Mouse (Mus musculus): ENCODE data around the gene Cript. TPM values are rescaled to one million over a fixed set of nuclear protein-coding genes. Genes with fewer than 3 reads are reported as not detected.
"Not testable (repeated sequence)": the region's sequence is repeated elsewhere in the genome, so short reads cannot be mapped to it uniquely, and the experiment has no call there.

Gene Cript
- total RNA-seq, 2 experiments from 2014 or later = 61.2 to 66.2 TPM

DNA sequence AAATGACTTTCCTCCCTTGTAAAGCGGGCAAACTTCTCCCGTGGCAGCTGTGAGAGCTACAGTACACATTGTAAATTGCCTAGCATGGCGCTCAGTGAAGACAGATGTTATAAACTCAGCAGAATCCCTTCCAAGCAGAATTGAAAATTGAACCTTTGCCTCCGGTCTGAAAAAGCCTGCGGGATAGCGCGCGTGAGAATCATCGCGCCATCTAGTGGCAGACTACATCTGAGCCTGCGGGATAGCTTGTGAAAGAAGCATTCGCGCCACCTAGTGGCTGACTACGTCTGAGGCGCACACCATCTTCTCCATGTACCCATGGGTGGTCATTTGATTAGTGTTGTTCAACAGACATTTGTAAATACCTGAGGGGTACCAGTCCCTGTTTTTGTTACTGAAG, 19.0 kb downstream of the Cript start:
- intact Hi-C loops (cut with DNase I) = loop anchor here (1.0 to 10.0 kb wide), 5 partner anchors 84 to 530 kb away; no protein-coding TSS in a partner anchor
- peak; percentile 81 to 87 for DNase-seq (ENCODE audit: low spot score in 2 of 2)

DNA sequence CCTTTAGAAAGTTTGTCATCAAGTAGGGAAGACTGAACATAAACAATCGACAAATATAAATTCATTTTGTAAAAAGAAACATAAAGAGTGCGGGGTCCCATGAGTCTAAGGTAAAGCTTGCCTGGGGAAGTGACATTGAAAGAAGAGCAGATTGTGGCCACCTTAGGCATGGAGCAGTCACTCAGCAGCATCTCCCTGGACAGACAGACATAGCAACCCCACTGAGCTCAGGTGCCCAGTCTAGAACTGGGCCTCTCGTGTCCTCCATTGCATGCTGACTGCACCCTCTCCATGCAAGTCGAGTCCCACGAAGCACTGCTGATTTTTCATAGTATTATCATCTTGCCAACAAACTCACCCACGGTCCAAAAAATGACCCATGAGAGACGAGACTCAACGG, 19.4 kb downstream of the Cript start:
- no peak for DNase-seq (ENCODE audit: low spot score in 2 of 2)

DNA sequence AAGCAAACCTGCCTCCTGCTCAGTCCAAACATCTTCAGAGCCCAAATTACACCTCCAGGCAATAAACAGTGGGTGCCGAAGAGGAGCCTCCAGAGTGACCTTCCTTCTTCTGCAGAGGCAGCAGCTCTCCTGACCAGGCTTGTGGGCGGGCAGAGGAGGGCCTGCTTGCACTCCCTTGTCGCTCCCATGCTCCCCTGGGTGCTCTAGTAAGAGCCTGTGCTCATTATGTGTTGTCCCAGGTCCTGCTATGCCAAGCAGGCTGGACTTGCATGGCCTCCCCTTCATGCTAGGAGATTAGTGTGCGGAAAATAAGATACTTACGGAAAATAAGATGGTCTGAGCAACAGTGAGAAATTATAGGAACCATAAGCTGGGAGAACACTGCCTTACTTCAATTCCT, 24.3 kb downstream of the Cript start:
- intact Hi-C loops (cut with DNase I) = loop anchor here (5.0 to 10.0 kb wide), 2 partner anchors 58 to 525 kb away; partner anchors contain the start of gene Socs5
- no peak for DNase-seq (ENCODE audit: low spot score in 2 of 2)

More for the DNA sequence above, 19.4 kb downstream of the Cript start:
- intact Hi-C loops (cut with DNase I) = loop anchor here (1.0 to 10.0 kb wide), 5 partner anchors 84 to 530 kb away; no protein-coding TSS in a partner anchor

DNA sequence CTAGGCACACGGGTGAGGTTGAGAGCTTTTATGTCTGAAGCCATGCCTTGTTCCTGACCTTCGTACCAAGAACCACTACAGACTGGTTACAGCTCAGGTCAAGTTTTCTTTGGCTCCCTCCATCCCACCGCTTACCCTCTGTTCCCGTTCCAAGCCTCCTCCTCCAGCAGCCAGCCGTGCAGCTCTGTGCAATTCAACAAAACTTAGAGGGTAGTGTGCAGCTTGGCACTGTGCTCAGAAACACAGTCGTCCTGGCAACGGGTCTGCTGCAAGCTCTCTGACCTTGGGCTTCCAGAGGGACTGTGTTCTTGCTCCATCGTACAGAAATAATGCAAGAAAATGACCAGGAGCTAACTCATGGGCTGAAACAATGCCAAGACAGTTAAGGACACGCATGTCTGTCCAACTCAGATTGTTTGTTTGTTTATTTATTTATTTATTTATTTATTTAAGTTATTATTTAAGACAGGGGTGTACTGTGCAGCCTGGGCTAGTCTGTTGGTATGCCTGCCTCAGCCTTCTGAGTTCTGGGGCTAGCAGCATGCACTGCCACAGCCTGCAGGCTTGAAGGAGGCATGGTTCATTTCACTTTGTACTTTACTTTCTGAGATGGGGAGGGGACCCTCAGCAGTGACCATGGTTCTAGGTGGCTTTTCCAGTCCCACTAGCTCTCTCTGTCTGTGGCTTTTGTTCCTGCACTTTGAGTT, 25.3 kb downstream of the Cript start:
- DNase-seq (ENCODE audit: low spot score in 2 of 2) = no peak

DNA sequence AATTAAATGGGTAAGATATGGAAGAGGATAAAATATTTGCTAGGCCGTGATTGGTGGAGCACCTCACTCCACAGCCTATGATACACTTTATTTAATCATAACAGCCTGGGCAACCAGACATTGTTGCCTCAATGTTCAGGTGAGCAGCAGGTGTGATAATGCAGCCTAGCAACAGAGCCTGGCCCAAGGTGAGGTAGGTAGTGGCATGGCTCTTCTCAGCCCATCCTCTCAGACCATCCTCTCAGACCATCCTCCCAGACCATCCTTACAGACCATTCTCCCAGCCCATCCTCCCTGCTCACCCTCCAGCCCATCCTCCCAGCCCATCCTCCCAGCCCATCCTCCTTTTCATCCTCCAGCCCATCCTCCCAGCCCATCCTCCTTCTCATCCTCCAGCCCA, 26.3 kb downstream of the Cript start:
- DNase-seq (ENCODE audit: low spot score in 2 of 2) = no peak
- intact Hi-C loops (cut with DNase I) = loop anchor here (5.0 kb wide), 1 partner anchor 56 kb away; the partner anchor contains the start of gene Socs5

More for the DNA sequence above, 25.3 kb downstream of the Cript start:
- intact Hi-C loops (cut with DNase I) = loop anchor here (5.0 kb wide), 1 partner anchor 57 kb away; the partner anchor contains the start of gene Socs5

DNA sequence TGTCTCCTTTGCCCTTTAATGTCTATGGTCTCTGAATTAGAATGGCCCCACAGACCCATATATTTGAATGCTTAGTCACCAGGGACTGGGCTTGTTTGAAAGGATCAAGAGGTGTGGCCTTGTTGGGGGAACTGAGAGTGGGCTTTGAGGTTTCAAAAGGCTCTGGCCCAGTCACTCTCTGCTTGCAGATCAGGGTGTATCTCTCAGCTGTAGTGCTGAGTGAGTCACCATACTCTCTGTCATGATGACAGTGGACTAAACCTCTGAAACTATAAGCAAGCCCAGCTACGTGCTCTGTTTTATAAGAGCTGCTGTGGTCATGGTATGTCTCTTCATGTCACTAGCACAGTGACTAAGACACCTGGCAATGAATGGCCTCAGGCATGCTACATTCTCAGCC, 27.1 kb downstream of the Cript start:
- no peak for DNase-seq (ENCODE audit: low spot score in 2 of 2)
- intact Hi-C loops (cut with DNase I) = loop anchor here (5.0 kb wide), 1 partner anchor 55 kb away; the partner anchor contains the start of gene Socs5

DNA sequence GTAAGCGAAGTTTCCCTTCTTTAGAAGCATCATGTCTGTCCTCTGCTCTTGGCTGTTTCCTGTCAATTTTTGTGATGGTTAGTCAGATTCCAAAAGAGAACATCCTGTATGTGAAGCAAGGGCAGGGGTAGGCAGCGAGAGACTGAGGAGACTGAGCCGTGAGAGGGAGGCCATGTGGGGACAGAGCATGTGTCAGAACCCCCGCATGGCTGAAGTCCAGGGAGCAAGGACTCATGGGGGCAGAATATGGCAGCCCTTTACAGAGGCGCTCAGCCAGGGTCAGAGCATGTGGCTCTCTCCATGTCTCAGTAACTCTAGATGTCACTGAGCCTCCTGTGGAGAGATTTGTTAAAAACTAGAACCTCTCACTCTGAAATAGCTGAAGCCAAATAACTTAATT, 28.6 kb downstream of the Cript start:
- no peak for DNase-seq (ENCODE audit: low spot score in 2 of 2)
- intact Hi-C loops (cut with DNase I) = loop anchor here (5.0 kb wide), 1 partner anchor 53 kb away; the partner anchor contains the start of gene Socs5

DNA sequence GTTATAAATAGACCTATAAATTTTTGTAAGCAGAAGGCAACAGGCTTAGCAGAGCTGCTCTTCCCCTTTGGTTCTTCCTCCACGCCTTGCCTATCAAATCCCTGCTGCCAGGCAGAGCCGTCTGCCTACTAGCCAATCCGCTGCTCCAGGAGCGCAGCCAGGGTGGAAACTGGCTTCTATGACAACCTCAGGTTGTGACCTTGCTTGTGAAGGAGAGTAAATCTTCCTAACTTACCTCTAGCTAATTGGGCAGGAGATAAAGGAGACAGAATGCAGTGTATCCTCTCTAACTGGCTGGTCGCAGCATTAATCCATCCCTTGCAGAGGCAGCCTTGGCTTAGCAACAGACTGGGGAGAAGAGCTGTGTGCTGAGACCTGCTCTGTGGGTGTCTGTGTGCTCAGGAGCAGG, 29.7 kb downstream of the Cript start:
- peak; percentile 38 to 49 for DNase-seq (ENCODE audit: low spot score in 2 of 2)
- intact Hi-C loops (cut with DNase I) = no loop called here

DNA sequence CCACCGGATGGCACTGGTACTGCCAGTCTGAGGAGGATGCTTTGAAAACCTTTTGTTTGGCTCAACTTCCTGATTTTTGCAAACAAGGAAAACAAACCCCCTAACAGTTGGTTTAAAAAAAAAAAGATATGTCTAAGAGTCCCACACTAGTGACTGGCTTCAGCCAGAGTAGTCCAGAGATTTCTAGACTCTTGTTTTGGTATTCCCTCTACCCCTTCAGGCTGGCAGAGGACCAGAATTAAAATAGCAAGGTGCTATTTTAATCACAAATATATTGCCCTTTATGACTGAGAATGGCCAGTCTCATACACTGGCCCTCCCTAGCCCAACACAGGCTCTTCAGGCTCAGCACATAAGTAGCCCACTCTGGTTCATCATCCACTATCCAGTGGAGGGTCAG, 30.3 kb downstream of the Cript start:
- intact Hi-C loops (cut with DNase I) = no loop called here
- no peak for DNase-seq (ENCODE audit: low spot score in 2 of 2)

DNA sequence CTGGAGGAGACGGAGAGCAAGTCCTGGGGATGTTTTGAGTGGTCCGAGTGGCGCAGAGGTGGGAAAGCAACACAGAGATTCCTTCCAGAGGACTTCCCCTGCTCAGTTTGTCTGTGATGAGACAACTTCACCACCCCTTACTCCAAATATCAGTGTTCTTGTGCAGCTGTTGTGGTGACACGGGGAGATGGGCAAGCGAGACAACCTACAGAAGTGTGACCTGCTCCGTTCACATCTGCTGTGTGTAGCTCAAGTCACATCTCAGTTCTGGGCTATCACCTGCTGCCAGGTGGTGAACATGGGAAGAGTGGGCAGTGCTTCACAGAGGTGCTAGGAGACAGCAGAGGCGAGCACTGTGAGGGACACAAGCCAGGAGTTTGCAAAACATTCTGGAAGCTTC, 31.4 kb downstream of the Cript start:
- DNase-seq (ENCODE audit: low spot score in 2 of 2) = no peak
- intact Hi-C loops (cut with DNase I) = no loop called here

DNA sequence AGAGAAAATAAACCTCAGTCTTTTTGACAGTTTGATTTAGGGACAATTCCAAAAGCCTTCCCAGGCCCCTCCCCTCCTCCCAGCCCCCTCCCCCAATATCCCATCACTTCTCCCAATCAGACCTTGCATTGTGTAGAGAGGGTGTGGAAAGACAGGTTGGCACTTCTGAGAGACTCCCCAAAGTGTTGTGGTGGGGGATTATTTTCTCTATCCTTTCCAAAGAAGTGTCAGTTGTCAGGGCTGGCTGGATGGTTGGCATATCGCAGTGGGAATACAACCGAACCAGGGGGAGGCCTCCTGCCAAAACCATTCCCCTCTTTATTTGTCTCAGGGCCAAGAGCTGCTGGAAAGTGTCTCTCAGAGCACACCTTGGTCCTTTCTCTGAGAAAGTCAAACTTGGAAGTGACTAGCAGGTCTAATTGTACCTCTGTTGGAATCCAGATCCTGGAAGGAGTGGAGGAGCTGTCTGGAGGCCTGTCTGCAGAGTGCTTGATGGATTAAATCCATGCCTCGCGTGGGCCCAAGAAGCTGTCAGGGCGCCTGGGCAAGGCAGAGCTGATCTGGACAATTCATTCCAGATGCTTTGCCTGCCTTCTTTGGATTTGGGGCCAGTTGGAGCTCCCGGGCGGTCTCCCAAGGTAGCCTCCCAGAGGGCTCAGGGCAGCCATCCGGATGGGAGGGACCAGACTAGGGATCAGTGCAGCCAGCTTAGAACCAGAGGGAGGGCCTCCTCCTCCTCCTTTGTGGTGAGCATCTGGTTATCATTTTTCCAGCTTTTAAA, 32.3 kb downstream of the Cript start:
- DNase-seq (ENCODE audit: low spot score in 2 of 2) = no peak
- intact Hi-C loops (cut with DNase I) = no loop called here

DNA sequence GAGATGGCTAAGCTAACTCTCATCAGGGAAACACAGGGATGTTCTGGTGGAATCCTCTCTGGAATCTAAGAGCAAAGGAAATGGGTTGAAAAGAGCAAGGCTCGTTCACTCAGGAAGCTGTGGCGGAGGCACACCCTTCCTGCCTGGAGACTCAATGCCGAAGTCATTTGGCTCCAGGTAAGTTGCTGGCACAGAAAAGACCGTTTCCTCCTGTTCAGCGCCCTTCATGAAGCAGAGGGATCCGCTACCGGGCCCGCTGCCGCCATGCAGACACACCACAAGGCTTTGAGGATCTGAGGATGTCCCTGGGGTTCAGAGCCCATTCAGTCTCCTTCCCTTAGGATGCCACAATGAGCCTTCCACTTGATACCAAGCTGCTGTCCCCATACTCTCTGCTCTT, 37.3 kb downstream of the Cript start:
- no peak for DNase-seq (ENCODE audit: low spot score in 2 of 2)
- intact Hi-C loops (cut with DNase I) = no loop called here

DNA sequence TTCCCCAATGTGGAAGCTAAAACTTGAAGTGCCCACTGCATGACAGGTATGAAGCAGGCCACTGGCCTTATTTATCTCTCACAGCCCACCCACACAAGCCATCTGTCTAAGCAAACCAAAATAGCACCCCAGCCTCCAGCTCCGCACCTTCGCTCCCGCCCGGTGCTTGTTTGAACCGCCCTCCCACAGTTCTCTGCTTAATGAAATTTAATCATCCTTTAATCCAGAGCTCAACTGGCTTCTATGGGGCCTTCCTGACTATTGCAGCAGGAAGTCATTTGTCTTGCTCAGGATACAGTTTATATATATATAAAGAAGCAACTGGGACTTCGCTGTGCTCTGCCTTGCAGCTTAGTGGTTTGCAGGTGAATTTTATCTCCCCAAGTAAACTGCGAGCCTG, 38.1 kb downstream of the Cript start:
- intact Hi-C loops (cut with DNase I) = no loop called here
- no peak for DNase-seq (ENCODE audit: low spot score in 2 of 2)

DNA sequence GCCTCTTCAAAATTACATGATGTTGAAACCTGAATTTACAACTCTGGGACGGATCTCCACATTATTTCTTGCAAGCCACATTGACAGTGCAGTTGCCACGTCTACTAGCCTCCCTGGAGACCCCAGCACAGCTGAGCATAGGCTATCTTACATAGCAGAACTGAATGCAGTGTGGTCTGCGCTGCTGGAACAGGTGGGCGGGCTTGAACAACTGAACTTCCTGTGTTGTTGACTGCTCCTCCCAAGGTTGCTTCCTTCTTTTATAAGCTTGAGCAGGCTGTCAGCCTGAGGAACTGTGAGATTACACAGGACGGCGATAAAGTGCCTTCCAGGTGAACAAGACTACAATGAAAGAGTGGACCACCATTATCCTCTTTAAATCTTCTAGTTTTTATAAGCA, 38.6 kb downstream of the Cript start:
- no peak for DNase-seq (ENCODE audit: low spot score in 2 of 2)
- intact Hi-C loops (cut with DNase I) = no loop called here

DNA sequence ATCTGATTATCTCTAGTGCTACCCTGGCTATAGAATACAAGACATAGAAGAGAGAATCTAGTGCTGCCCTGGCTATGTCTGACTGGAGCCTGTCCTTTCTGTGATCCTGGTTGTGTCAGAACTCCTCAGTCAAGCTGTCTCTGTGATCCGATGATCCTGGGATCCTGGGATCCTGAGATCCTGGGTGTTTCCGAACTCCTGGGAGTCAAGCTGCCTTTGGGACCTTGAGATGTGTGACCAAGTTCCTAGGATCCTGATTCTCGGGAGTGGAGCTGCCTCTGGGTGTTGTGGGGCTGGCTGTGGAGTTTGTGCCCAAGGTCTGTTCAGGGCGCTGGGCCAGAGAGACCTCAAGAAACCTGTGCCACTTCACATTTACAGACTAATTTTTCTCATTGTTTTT, 43.6 kb downstream of the Cript start:
- intact Hi-C loops (cut with DNase I) = no loop called here
- no peak for DNase-seq (ENCODE audit: low spot score in 2 of 2)

DNA sequence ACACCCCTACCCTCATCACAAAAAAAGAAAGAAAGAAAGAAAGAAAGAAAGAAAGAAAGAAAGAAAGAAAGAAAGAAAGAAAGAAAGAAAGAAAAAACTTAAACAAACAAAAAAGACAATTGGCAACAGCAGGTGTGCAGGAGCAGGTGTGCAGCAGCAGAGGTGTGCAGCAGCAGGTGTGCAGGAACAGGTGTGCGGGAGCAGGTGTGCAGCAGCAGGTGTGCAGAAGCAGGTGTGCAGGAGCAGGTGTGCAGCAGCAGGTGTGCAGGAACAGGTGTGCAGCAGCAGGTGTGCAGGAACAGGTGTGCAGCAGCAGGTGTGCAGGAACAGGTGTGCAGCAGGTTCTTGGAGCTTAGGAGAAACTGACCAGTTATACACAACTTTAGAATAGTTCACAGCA, 46.8 kb downstream of the Cript start:
- DNase-seq (ENCODE audit: low spot score in 2 of 2); intact Hi-C loops (cut with DNase I): not testable (repeated sequence)

DNA sequence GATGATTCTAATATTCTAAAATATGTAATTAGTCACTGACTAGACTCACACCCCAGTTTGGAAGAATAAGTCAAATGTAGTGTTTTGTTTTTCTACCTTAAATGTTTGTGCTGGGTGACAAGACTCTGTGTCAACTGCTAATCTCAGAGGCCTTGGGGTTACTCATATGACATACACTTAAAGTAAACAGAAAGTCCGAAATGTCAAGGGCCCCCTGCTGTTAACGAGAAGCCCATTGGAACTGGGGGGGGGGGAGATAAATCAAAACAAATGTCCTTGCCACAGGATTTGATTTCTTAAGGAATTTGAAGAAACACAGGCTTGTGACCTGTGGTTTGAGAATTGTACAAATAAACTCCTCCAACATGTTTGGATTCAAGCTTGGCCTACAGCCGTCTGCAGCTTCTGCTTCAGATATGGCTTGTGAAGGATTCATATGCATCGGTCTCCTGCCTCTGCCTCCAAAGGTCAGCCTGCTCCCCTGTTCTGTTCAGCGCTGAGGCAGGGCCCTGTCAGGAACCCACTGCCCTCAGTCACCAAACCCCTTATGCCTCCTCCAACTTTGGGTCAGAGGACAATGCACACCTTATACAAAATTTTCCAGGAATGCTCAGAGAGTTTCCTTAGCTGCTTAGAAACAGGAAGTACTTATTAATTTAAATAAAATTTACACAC, 47.6 kb downstream of the Cript start:
- intact Hi-C loops (cut with DNase I) = no loop called here
- no peak for DNase-seq (ENCODE audit: low spot score in 2 of 2)

DNA sequence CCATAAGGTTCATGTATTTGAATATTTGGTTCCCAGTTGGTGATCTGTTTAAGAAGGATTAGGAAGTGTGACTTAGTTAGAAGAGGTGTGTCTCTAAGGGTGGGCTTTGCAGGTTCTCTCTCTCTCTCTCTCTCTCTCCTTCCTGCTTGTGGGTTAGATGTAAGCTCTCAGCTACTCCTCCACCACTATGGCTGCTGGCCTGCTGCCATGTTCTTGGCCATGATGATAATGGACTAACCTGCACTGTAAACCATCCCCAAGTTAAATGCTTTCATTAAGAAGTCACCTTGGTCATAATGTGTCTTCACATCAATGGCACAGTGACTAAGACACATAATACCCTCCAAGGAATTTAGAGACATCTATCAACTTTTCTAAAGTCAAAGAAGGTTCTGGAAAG, 48.1 kb downstream of the Cript start:
- intact Hi-C loops (cut with DNase I) = no loop called here
- no peak for DNase-seq (ENCODE audit: low spot score in 2 of 2)

DNA sequence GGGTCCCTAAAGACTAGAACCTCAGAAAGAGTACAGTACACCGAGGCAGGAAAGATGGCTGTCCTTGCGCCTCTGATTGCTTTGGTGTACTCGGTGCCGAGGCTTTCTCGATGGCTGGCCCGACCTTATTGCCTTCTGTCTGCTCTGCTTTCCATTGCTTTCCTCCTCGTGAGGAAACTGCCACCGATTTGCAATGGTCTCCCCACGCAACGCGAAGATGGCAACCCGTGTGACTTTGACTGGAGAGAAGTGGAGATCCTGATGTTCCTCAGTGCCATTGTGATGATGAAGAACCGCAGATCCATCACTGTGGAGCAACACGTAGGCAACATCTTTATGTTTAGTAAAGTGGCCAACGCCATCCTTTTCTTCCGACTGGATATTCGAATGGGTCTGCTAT, 52.9 kb downstream of the Cript start:
- DNase-seq (ENCODE audit: low spot score in 2 of 2); intact Hi-C loops (cut with DNase I): not testable (repeated sequence)

DNA sequence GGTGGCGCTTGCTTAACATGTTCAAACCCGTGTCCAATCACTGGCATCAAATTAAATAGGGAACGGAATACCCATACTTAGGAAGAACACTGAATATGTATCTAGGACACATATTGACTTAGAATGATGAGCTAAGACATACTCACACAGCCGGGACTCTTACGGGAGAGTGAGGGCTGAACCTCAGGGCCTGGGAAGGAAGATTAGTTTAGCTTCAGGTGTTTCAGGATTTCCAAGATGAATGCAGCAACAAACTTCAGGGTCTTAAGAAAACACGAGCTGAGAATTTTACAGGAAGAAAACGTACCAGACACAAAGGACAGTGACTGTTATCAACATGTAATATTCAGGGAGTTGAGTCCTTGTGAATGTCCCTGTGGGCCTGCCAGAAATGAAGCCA, 55.4 kb downstream of the Cript start:
- intact Hi-C loops (cut with DNase I) = no loop called here

More for the DNA sequence above, 55.4 kb downstream of the Cript start:
- DNase-seq (ENCODE audit: low spot score in 2 of 2) = no peak

All from left cerebral cortex, postnatal 36 days (tissue).